Mouse (Mus musculus): ENCODE results near the gene Mdh1. TPM values are rescaled to one million over a fixed set of nuclear protein-coding genes. Genes with fewer than 3 reads are reported as not detected.
A peak's percentile ranks its signal among the peaks of the same experiment; 100 is the strongest.

The Mdh1 gene
- total RNA-seq (2022) = 1,000 to 10,000 TPM; 2,451 to 2,967 (median 2,633) TPM

- DNase-seq (ENCODE audit: low spot score) = peak; percentile 97
Observed at GRCm38 (mm10) chr11:21571700-21572381, at the start of gene Mdh1, which contains the start of gene Wdpcp. Gene Mdh1 (minus strand): TSS chr11:21572367. Gene Wdpcp (plus strand): TSS chr11:21572235.

GRCm38 (mm10) chr11:21615915-21616314, 43.7 kb upstream of the Mdh1 start:
- DNase-seq (ENCODE audit: low spot score) = no peak

GRCm38 (mm10) chr11:21602497-21602896, 30.3 kb upstream of the Mdh1 start:
- DNase-seq (ENCODE audit: low spot score) = no peak

GRCm38 (mm10) chr11:21583286-21583685, 11.1 kb upstream of the Mdh1 start:
- no peak for DNase-seq (ENCODE audit: low spot score)

GRCm38 (mm10) chr11:21581472-21581871, 9.3 kb upstream of the Mdh1 start:
- no peak for DNase-seq (ENCODE audit: low spot score)

- DNase-seq (ENCODE audit: low spot score) = no peak
Observed at GRCm38 (mm10) chr11:21570973-21571372, 1.2 kb downstream of the Mdh1 start.

- no peak for DNase-seq (ENCODE audit: low spot score)
Observed at GRCm38 (mm10) chr11:21570109-21570474, 2.1 kb downstream of the Mdh1 start.

GRCm38 (mm10) chr11:21569456-21570108, 2.6 kb downstream of the Mdh1 start:
- DNase-seq (ENCODE audit: low spot score) = peak; percentile 72

GRCm38 (mm10) chr11:21569002-21569401, 3.2 kb downstream of the Mdh1 start:
- no peak for DNase-seq (ENCODE audit: low spot score)

GRCm38 (mm10) chr11:21567733-21568132, 4.4 kb downstream of the Mdh1 start:
- DNase-seq (ENCODE audit: low spot score) = no peak

- no peak for DNase-seq (ENCODE audit: low spot score)
Observed at GRCm38 (mm10) chr11:21566934-21567333, 5.2 kb downstream of the Mdh1 start.

GRCm38 (mm10) chr11:21564681-21565405, 7.3 kb downstream of the Mdh1 start:
- DNase-seq (ENCODE audit: low spot score) = no peak

GRCm38 (mm10) chr11:21563617-21564325, 8.4 kb downstream of the Mdh1 start:
- peak; percentile 43 for DNase-seq (ENCODE audit: low spot score)

- no peak for DNase-seq (ENCODE audit: low spot score)
Observed at GRCm38 (mm10) chr11:21561347-21561746, 10.8 kb downstream of the Mdh1 start.

GRCm38 (mm10) chr11:21559727-21560126, 12.4 kb downstream of the Mdh1 start:
- no peak for DNase-seq (ENCODE audit: low spot score)

GRCm38 (mm10) chr11:21552049-21552448, 20.1 kb downstream of the Mdh1 start:
- DNase-seq (ENCODE audit: low spot score) = no peak

- no peak for DNase-seq (ENCODE audit: low spot score)
Observed at GRCm38 (mm10) chr11:21550222-21551173, 21.7 kb downstream of the Mdh1 start.

GRCm38 (mm10) chr11:21549754-21550153, 22.4 kb downstream of the Mdh1 start:
- DNase-seq (ENCODE audit: low spot score) = no peak

- DNase-seq (ENCODE audit: low spot score) = no peak
Observed at GRCm38 (mm10) chr11:21549052-21549451, 23.1 kb downstream of the Mdh1 start.

- DNase-seq (ENCODE audit: low spot score) = no peak
Observed at GRCm38 (mm10) chr11:21547518-21547917, 24.6 kb downstream of the Mdh1 start.

- DNase-seq (ENCODE audit: low spot score) = no peak
Observed at GRCm38 (mm10) chr11:21546671-21547070, 25.5 kb downstream of the Mdh1 start.

Measured in heart, adult 8-10 months (tissue).